Mouse (Mus musculus): ENCODE data around the gene Cep295.

GRCm38 (mm10) chr9:15279139-15279648 lies 78.4 kb downstream of the Cep295 start:
- TF ChIP-seq GATA1 (IDR thresholded peaks at IDR 0.05; ENCODE audit: low read length) (no peak), TAL1 (IDR thresholded peaks at IDR 0.05; ENCODE audit: low read length) (no peak)

All from erythroblast, embryonic 14.5 days (primary cell).